Mouse (Mus musculus): ENCODE results near the gene BC035044.
"Not testable (repeated sequence)": the region's sequence is repeated elsewhere in the genome, so short reads cannot be mapped to it uniquely, and the experiment has no call there.

BC035044 gene

GRCm38 (mm10) chr6:128829837-128830236 is 61.1 kb downstream of the BC035044 start:
- no peak for DNase-seq

- DNase-seq = no peak
These were observed 64.1 kb downstream of the BC035044 start for GRCm38 (mm10) chr6:128826781-128827180.

- no peak for DNase-seq
These were observed 64.8 kb downstream of the BC035044 start, which contains the start of the genes Gm44511 and Klrb1b for GRCm38 (mm10) chr6:128826132-128826531. Gene Gm44511, minus strand, starts transcription at chr6:128826315. Gene Klrb1b, minus strand, starts transcription at chr6:128826331.

- no peak for DNase-seq
These were observed 72.7 kb downstream of the BC035044 start for GRCm38 (mm10) chr6:128818083-128818802.

GRCm38 (mm10) chr6:128808532-128808931 is 82.4 kb downstream of the BC035044 start:
- peak; percentile 33 to 41 for DNase-seq

GRCm38 (mm10) chr6:128807021-128807420 is 83.9 kb downstream of the BC035044 start:
- peak; percentile 41 to 51 for DNase-seq

GRCm38 (mm10) chr6:128804823-128805640 is 85.9 kb downstream of the BC035044 start:
- peak; percentile 84 for DNase-seq

GRCm38 (mm10) chr6:128802999-128803857 is 87.7 kb downstream of the BC035044 start:
- DNase-seq = peak; percentile 98 to 99

GRCm38 (mm10) chr6:128802557-128802956 is 88.4 kb downstream of the BC035044 start:
- peak in 1 of 2 experiments; percentile 60 for DNase-seq

- not testable (repeated sequence) for DNase-seq
These were observed 90.2 kb downstream of the BC035044 start for GRCm38 (mm10) chr6:128800696-128801095.

GRCm38 (mm10) chr6:128799896-128800270 is 91.0 kb downstream of the BC035044 start:
- no peak for DNase-seq

GRCm38 (mm10) chr6:128799144-128799895 is 91.6 kb downstream of the BC035044 start:
- DNase-seq = peak; percentile 90 to 91

Data from cerebellum, postnatal 10 days (tissue).